Mouse (Mus musculus) hindbrain, embryonic 11.5 days (tissue): ENCODE data around the gene Usp32. TPM values are rescaled to one million over a fixed set of nuclear protein-coding genes. Genes with fewer than 3 reads are reported as not detected.

Experiments used
- ATAC-seq: fragments of 200-750 bp; cut with Nextera tagmentation; 2 replicates; pipeline ENCODE4 v1.8.0; 2017; ENCODE audit warnings: mild to moderate bottlenecking, moderate TSS enrichment, moderate library complexity; ENCODE audit not compliant: low FRiP score
- DNase-seq: peaks from one replicate; pipeline ENCODE4 v3.0.0-alpha.2; 2015; ENCODE audit warnings: low spot score
- H3K27ac ChIP-seq: fragments of 300-500 bp; sonication (generic); 2 replicates; pipeline ENCODE4 v1.5.1; 2014; ENCODE audit warnings: mild to moderate bottlenecking, low read depth, low read length
- H3K27me3 ChIP-seq: fragments of 300-500 bp; sonication (generic); 2 replicates; pipeline ENCODE4 v1.6.1; 2014; ENCODE audit warnings: mild to moderate bottlenecking, low read length, moderate library complexity, mixed read lengths; ENCODE audit not compliant: control insufficient read depth, insufficient read depth
- H3K36me3 ChIP-seq: fragments of 300-500 bp; sonication (generic); 2 replicates; pipeline ENCODE4 v1.6.1; 2014; ENCODE audit warnings: mild to moderate bottlenecking, low read length, moderate library complexity, mixed read lengths; ENCODE audit not compliant: control insufficient read depth, insufficient read depth
- H3K4me1 ChIP-seq: fragments of 300-500 bp; sonication (generic); replicated peaks from 2 replicates; pipeline ENCODE4 v1.6.1; 2014; ENCODE audit warnings: low read length, mixed read lengths; ENCODE audit not compliant: control insufficient read depth, insufficient read depth
- H3K4me2 ChIP-seq: fragments of 300-500 bp; sonication (generic); replicated peaks from 2 replicates; pipeline ENCODE4 v1.6.1; 2014; ENCODE audit warnings: mild to moderate bottlenecking, low read depth, low read length
- H3K4me3 ChIP-seq: fragments of 300-500 bp; sonication (generic); 2 replicates; pipeline ENCODE4 v1.5.1; 2014; ENCODE audit warnings: low read depth, low read length
- H3K9ac ChIP-seq: fragments of 300-500 bp; sonication (generic); 2 replicates; pipeline ENCODE4 v1.6.1; 2014; ENCODE audit warnings: low read depth, low read length
- H3K9me3 ChIP-seq: fragments of 300-500 bp; sonication (generic); 2 replicates; pipeline ENCODE4 v1.6.1; 2016; ENCODE audit warnings: low read length; ENCODE audit not compliant: control insufficient read depth
- WGBS: fragments of 180-500 bp; shearing (Covaris S2); extraction: QIAGEN DNeasy Blood & Tissue Kit; methylation state at CpG from one replicate; pipeline ENCODE4 v1.1.7; 2014; 5-methylcytosine and 5-hydroxymethylcytosine counted together
- polyA plus RNA-seq: library from polyadenylated mRNA; unstranded; fragments of >200 nt; fragmentation: Nextera tagmentation; extraction: Ambion mirVana; gene quantifications from 2 replicates; pipeline ENCODE4 v1.2.1, GENCODE M21; 2014

Usp32 gene
- polyA plus RNA-seq, 1 experiment from 2014 or later: 13.2 TPM

DNA sequence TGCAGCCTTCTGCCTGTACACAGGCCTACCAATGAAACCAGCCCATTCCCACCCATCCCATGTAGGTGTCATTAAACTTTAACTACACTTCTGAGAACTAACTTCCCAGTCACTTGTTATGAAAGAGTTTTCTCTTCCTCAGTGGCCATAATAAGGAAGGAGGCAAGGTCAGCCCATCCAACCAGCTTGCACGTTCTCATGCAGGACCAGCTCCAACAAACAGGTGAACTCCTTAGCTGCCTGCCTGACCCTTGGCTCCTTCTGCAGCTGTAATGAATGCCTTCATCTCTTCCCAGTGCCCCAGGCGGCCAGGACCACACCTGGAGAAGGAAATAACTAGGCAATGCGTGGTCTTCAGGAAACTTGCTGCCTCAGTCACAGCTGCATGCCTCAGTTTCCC, 194.1 kb downstream of the Usp32 start:
- Histone ChIP-seq H3K4me1 (peaks cover 5% of the 10 kb centered on the region; the same call in 1 of the 2 replicates), H3K9ac (no peak overlapping the region), H3K4me2 (no peak overlapping the region), H3K4me3 (no peak overlapping the region), H3K36me3 (no peaks in the 10 kb centered on the region), H3K27ac (no peak overlapping the region), H3K9me3 (no peaks in the 10 kb centered on the region), H3K27me3 (no peaks in the 10 kb centered on the region)
- no peak for DNase-seq
- ATAC-seq: no peak
- WGBS: 68% methylated on average over 3 of the region's 3 CpGs

DNA sequence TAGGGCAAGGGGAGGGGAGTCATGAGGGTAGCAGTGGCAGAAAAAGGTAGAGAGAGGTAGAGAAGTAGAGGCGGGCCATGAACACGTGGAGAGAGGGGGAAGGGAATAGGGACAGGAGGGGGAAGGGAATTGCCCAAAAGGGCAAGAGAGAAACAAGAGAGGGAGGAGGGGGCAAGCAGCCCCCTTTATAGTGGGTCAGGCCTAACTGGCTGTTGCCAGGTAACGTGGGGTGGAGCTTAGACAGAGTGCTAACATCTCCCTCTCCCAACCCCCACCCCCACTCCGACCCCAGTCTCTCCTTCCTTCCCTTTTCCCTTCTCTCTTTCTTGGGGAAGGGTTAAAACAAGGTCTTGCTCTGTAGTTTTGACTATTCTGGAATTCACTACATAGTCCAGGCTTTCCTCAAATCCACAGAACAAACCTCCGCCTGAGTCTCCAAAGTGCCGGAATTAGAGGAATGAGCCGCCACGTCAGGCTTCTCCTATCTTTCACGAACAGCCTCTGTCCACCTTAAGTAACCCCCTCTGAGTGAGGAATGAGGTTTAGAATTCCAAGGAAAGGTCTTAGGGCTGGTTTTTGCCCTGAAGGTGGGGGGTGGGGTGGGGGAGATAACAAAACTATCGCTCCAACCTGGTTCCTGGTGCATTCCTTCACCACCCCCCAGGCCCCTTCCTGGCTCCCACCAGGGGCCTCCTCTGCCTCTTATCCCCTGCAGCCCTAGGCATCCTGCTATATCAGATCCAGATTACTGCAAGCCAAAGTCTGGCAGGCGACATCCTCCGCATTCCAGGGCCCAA, 195.1 kb downstream of the Usp32 start:
- DNase-seq (peak; percentile 52), ATAC-seq (peak; percentile 45; the same call in 1 of the 2 replicates)
- peak overlapping the region; percentile 31 for H3K4me2 ChIP-seq
- H3K27me3 ChIP-seq: no peaks in the 10 kb centered on the region
- H3K9ac ChIP-seq: no peak overlapping the region
- H3K9me3 ChIP-seq: no peaks in the 10 kb centered on the region
- WGBS: 2% methylated on average over 12 of the region's 12 CpGs
- peaks cover 5% of the 10 kb centered on the region; the same call in 1 of the 2 replicates for H3K4me1 ChIP-seq
- no peak overlapping the region for H3K27ac ChIP-seq
- H3K36me3 ChIP-seq: no peaks in the 10 kb centered on the region
- H3K4me3 ChIP-seq: no peak overlapping the region

DNA sequence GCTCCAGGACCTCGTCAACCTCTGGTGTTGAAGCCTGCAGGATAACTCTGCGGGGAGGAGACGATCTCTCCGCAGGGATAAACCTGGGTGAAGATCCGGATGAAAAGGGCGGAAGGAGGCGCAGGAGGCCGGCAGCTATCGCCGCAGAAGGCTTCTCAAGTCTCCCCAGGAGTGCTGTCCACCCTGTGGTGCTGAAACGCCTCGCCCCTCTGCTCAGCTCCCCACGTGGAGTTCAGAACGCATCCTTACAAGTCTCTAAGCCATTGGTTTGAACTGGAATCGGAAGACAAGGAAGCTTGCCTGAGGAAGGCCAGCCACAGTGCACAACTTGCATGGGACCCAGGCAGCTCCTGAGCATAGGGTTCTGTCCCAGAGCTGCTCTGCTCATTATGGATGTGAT, 196.0 kb downstream of the Usp32 start:
- no peaks in the 10 kb centered on the region for H3K9me3 ChIP-seq
- H3K27ac ChIP-seq: no peak overlapping the region
- ATAC-seq (no peak), DNase-seq (peak; percentile 78)
- H3K4me2 ChIP-seq: peak overlapping the region; percentile 31; the same call in 1 of the 2 replicates
- no peaks in the 10 kb centered on the region for H3K27me3 ChIP-seq
- peak overlapping the region; percentile 12; the same call in 1 of the 2 replicates for H3K4me3 ChIP-seq
- WGBS: under 1% methylated on average over 15 of the region's 15 CpGs
- peaks cover 5% of the 10 kb centered on the region; the same call in 1 of the 2 replicates for H3K4me1 ChIP-seq
- no peak overlapping the region for H3K9ac ChIP-seq
- no peaks in the 10 kb centered on the region for H3K36me3 ChIP-seq

DNA sequence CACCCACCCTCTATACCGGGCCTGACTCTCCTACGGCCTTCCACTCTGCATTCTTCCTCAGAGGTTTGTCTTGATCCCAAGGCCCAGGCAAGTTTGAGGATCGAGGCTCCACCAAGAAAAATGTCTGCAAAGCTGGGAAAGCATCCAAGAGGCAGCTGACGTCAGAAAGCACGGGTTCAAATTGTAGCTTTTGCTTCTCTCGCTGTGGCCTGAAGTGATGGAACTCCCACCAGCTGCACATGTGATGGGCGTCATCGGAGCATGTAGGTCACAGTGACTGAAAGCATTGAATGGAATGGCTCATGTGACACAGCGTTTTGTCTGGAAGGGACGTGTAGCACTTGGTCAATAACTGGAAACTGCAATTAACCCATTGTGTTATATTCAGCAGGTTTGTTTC, 199.8 kb downstream of the Usp32 start:
- H3K36me3 ChIP-seq: no peaks in the 10 kb centered on the region
- no peaks in the 10 kb centered on the region for H3K9me3 ChIP-seq
- no peak overlapping the region for H3K27ac ChIP-seq
- peaks cover 4% of the 10 kb centered on the region; the same call in 1 of the 2 replicates for H3K4me1 ChIP-seq
- DNase-seq (no peak), ATAC-seq (no peak)
- no peak overlapping the region for H3K4me3 ChIP-seq
- 73% methylated on average over 10 of the region's 10 CpGs for WGBS
- no peaks in the 10 kb centered on the region for H3K27me3 ChIP-seq
- H3K4me2 ChIP-seq: no peak overlapping the region
- no peak overlapping the region for H3K9ac ChIP-seq

DNA sequence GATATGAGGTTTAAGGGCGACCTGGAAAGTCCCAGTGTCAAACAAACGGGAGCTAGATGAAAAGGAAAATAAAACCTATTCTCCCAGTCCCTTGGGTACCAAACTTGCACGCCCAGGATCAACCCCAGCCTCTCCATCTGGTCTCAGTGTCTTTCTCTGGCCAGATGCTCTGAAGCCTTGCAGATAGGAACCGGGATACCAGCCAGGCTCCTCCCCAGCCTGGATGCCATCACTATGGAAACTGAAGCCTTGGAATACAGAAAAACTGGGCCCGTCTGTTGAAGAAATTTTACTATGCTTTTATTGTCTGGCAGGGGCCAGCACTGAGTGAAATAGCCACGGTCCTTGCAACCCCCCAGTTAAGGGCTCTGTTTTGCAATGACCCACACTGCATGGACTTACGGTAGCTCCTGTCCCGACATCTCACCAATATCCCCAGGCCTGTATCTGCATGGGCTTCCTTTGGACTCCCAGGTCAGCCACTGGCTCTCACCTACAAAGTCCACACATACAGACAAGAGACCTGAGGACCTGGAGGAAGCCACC, 200.4 kb downstream of the Usp32 start:
- Histone ChIP-seq H3K27ac (no peak overlapping the region), H3K4me1 (0 out of 2 replicates have a peak, but pooled peaks cover 2% of the 10 kb centered on the region), H3K4me3 (no peak overlapping the region), H3K27me3 (no peaks in the 10 kb centered on the region), H3K9me3 (no peaks in the 10 kb centered on the region), H3K4me2 (no peak overlapping the region), H3K9ac (no peak overlapping the region), H3K36me3 (no peaks in the 10 kb centered on the region)
- WGBS: 60% methylated on average over 8 of the region's 8 CpGs
- DNase-seq: no peak
- ATAC-seq: no peak

Other genes with a start within 250 kb of the Usp32 start
- gene Znhit3, start 223.8 kb downstream of the Usp32 start, polyA plus RNA-seq: 68.5 and 71.5 TPM in 2 replicates
- 3.0 and 3.7 TPM in 2 replicates for gene Car4, start 182.4 kb downstream of the Usp32 start, polyA plus RNA-seq
- gene 1700125H20Rik, start 30.2 kb upstream of the Usp32 start, polyA plus RNA-seq: 0.26 and 0.39 TPM in 2 replicates
- 65.0 and 65.5 TPM in 2 replicates for gene Appbp2, start 95.0 kb upstream of the Usp32 start, polyA plus RNA-seq
- gene Ppm1d, start 171.1 kb upstream of the Usp32 start, polyA plus RNA-seq: 26.5 and 28.4 TPM in 2 replicates
- gene Bcas3, start 213.0 kb upstream of the Usp32 start, polyA plus RNA-seq: 32.6 and 33.3 TPM in 2 replicates